Mouse (Mus musculus): ENCODE data around the gene Ahcyl1. TPM values are rescaled to one million over a fixed set of nuclear protein-coding genes. Genes with fewer than 3 reads are reported as not detected.
"Not testable (repeated sequence)": the region's sequence is repeated elsewhere in the genome, so short reads cannot be mapped to it uniquely, and the experiment has no call there.

The Ahcyl1 gene
- total RNA-seq, 2 experiments from 2014 or later = 30.0 to 33.0 TPM

DNA sequence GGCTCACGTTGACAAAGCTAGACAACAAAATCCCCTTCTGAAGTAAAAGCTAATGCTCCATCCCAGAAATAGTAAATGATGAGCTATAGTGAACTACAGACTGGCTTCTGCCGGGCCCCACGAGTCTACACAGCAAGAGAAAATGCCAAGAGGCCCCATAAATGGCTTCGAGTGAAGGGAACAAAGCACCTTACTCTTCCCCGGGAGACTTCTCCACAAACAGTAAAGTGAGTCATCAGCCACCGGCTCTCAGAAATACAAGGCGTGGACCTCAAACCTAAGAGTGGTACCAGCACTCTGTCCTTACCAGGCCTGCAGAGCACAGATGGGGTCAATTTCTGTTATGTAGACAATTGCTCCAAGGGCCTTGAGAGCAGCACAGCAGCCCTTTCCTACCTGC lies 27.6 kb downstream of the Ahcyl1 start:
- no peak overlapping the region for H3K4me3 ChIP-seq
- intact Hi-C loops (cut with DNase I) = no loop called here
- no peak for TF ChIP-seq CTCF (IDR thresholded peaks at IDR 0.05)

GRCm38 (mm10) chr3:107667426-107667825 lies 28.9 kb downstream of the Ahcyl1 start:
- Histone ChIP-seq H3K4me3 (no peak overlapping the region), H3K27ac (no peak overlapping the region)
- DNase-seq = no peak
- no peak for TF ChIP-seq CTCF (IDR thresholded peaks at IDR 0.05)
- intact Hi-C loops (cut with DNase I) = no loop called here

More for the DNA sequence above, 27.6 kb downstream of the Ahcyl1 start:
- H3K27ac ChIP-seq = no peak overlapping the region
- no peak for DNase-seq

- Histone ChIP-seq H3K27ac (no peak overlapping the region), H3K4me3 (no peak overlapping the region)
- intact Hi-C loops (cut with DNase I) = no loop called here
- TF ChIP-seq CTCF (IDR thresholded peaks at IDR 0.05) = no peak
- DNase-seq = no peak
Measured at GRCm38 (mm10) chr3:107664641-107665040, 31.7 kb downstream of the Ahcyl1 start.

DNA sequence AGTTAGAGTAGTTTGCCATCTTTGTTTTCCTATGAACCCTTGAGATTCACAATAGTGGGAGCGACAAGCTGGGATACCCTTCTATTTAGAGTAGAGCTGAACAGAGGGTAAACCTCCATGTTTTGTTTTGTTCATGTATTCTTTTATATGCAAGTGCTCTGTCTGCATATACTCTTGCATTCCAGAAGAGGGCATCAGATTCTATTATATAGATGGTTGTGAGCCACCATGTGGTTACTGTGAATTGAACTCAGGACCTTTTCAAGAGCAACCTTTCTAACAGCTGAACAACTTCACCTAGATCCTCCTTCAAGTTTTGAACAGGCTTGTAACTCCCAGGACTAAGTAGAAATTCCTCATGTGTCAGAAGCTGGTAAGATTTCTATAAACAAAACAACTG lies 37.4 kb downstream of the Ahcyl1 start:
- no peak for DNase-seq
- no peak overlapping the region for H3K4me3 ChIP-seq
- intact Hi-C loops (cut with DNase I) = no loop called here
- H3K27ac ChIP-seq = no peak overlapping the region
- peak; percentile 44 for TF ChIP-seq CTCF (IDR thresholded peaks at IDR 0.05)

DNA sequence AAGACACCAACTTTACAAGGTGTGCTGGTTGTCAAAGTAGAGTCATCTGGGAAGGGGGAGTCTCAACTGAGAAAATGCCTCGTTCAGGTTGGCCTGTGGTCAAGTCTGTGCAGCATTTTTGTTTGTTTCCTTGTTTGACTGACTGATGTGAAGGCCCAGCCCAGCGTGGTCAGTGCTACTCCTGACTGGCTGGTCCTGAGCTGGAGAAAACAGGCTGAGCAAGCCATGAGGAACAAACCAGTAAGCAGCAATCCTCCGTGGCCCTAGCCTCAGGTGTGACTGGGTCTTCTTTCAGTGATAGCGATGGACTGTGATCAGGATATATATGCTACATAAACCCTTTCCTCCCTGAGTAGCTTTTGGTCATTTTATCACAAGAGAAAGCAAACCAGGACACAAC lies 39.5 kb downstream of the Ahcyl1 start:
- no peak for TF ChIP-seq CTCF (IDR thresholded peaks at IDR 0.05)
- Histone ChIP-seq H3K4me3 (no peak overlapping the region), H3K27ac (no peak overlapping the region)
- no peak for DNase-seq
- intact Hi-C loops (cut with DNase I) = no loop called here

GRCm38 (mm10) chr3:107656151-107656550 lies 40.2 kb downstream of the Ahcyl1 start:
- Histone ChIP-seq H3K4me3 (no peak overlapping the region), H3K27ac (no peak overlapping the region)
- intact Hi-C loops (cut with DNase I) = no loop called here
- TF ChIP-seq CTCF (IDR thresholded peaks at IDR 0.05) = no peak
- no peak for DNase-seq

DNA sequence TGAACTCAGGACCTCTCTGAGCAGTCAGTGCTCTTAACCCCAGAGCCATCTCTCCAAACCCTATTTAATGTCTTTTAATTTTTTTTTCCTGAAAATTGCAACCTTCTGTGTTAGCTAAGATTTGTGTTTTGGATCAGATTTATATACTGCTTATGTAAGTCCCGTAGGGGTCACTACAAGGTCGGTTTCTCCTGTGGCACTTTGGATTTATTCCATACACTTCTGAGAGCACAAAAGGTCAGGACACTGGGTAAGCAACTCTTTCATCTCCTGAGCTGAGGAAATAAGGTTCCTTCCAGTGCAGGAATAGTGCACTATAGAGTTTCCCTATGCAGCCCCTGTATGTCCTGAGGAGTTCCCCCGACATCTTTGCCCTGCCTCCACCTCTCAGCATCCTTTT lies 40.9 kb downstream of the Ahcyl1 start:
- intact Hi-C loops (cut with DNase I) = no loop called here
- TF ChIP-seq CTCF (IDR thresholded peaks at IDR 0.05) = no peak
- no peak overlapping the region for H3K27ac ChIP-seq

DNA sequence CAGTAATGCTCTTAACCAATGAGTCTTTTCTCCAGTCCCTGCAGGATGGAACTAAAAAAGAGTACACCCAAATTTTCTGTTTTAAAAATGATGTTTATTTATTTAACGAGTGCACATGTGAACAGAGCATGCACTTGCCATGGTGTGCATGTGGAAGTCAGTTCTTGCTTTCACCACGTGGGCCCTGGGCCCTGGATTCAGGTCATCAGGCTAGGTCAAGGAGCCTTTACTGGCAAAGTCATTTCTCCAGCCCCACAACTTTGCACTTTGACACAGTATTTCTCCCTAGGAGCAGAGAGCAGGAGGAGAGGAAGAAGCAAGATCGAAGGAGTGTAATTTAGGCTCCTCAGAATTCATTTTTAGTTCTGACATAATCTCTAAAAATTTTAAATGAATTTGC lies 41.5 kb downstream of the Ahcyl1 start:
- no peak for TF ChIP-seq CTCF (IDR thresholded peaks at IDR 0.05)
- intact Hi-C loops (cut with DNase I) = no loop called here
- Histone ChIP-seq H3K4me3 (no peak overlapping the region), H3K27ac (no peak overlapping the region)
- DNase-seq = no peak

More for the DNA sequence above, 40.9 kb downstream of the Ahcyl1 start:
- H3K4me3 ChIP-seq = no peak overlapping the region
- no peak for DNase-seq

GRCm38 (mm10) chr3:107652968-107653367 lies 43.4 kb downstream of the Ahcyl1 start:
- intact Hi-C loops (cut with DNase I) = no loop called here
- DNase-seq = no peak
- no peak for TF ChIP-seq CTCF (IDR thresholded peaks at IDR 0.05)
- no peak overlapping the region for H3K27ac ChIP-seq
- H3K4me3 ChIP-seq = no peak overlapping the region

DNA sequence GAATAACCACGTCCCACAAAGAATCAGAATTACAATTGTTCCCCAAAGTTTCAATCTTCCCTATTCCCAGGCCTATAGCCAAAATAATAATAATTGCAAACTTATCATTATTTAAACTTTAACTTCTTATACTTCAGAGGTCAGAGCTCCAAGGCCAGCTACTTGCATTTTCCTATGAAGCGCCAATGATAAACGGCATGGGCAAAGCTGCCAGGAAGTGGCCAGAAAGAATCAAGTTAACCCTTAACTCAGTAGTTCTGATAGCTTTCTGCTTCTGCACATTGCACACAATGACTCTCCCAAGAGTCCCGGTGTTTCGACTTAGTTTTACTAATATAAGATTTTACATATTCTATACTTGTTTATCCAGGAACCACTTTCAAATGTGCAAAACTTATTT lies 46.1 kb downstream of the Ahcyl1 start:
- H3K4me3 ChIP-seq; intact Hi-C loops (cut with DNase I); H3K27ac ChIP-seq; DNase-seq: not testable (repeated sequence)

- no peak for TF ChIP-seq CTCF (IDR thresholded peaks at IDR 0.05)
- H3K27ac ChIP-seq = no peak overlapping the region
Measured at GRCm38 (mm10) chr3:107646947-107647346, 49.4 kb downstream of the Ahcyl1 start.

DNA sequence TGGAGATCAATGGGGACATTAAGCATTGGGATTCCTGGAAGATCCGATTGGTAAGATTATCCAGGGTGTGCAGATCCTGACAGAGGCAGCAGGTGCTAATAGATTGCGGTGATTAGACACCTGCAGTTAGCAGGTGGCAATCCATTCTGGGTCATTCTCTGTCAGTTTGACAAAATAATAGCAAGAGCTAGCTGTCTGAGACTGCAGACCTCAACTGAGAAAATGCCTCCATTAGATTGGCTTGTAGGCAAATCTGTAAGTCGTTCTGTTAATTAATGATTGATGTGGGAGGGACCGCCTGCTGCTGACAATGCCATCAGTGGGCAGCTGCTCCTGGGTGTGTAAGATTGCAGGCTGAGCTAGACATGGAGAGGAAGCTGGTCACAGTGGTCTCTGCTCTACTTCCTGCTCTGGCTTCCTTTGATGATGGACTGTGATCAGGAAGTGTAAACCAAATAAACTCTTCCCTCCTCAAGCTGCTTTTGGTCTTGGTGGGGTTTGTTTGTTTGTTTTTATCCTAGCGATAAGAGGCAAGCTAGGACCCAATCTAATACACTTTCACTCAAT lies 58.7 kb downstream of the Ahcyl1 start:
- no peak for TF ChIP-seq CTCF (IDR thresholded peaks at IDR 0.05)
- intact Hi-C loops (cut with DNase I) = no loop called here
- Histone ChIP-seq H3K4me3 (no peak overlapping the region), H3K27ac (no peak overlapping the region)
- DNase-seq = no peak

More at GRCm38 (mm10) chr3:107646947-107647346, 49.4 kb downstream of the Ahcyl1 start:
- no peak overlapping the region for H3K4me3 ChIP-seq
- no peak for DNase-seq
- intact Hi-C loops (cut with DNase I) = no loop called here

GRCm38 (mm10) chr3:107636236-107636635 lies 60.1 kb downstream of the Ahcyl1 start:
- intact Hi-C loops (cut with DNase I) = no loop called here
- H3K4me3 ChIP-seq = no peak overlapping the region
- DNase-seq = no peak
- TF ChIP-seq CTCF (IDR thresholded peaks at IDR 0.05) = no peak
- H3K27ac ChIP-seq = no peak overlapping the region

DNA sequence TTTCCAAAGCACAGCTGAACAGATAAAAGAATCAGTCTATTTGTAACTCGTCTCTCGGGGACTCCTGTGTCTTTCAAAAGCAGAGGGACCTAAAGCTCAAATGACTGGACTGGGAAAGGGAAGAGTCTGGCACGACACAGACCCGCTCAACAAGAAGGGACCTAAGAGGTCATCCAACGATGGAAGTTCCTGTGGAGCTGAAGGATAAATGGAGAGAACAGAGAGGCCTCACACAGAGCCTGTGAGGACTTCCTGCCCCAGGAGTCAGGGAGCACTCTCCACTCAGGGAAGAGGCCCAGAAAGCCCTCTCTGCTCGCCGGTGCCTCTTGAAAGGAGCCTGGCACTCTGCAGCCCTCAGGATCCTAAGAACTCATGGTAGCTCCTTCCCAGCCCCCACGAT lies 60.5 kb downstream of the Ahcyl1 start:
- no peak for DNase-seq
- Histone ChIP-seq H3K4me3 (no peak overlapping the region), H3K27ac (no peak overlapping the region)
- intact Hi-C loops (cut with DNase I) = no loop called here
- no peak for TF ChIP-seq CTCF (IDR thresholded peaks at IDR 0.05)

Measured in gastrocnemius, adult 2 months (tissue).